Mouse (Mus musculus) small intestine, adult 2 months (tissue): ENCODE data around the gene Ubox5.

ENCODE experiments used
- CTCF ChIP-seq: fragments of 200-500 bp; IDR thresholded peaks from 2 replicates; pipeline ENCODE4 v1.5.1; 2012; ENCODE audit warnings: low read depth, mild to moderate bottlenecking, control low read depth, inconsistent platforms, low read length, moderate library complexity, mixed read lengths; ENCODE audit not compliant: insufficient replicate concordance, insufficient read length; ENCODE audit errors: extremely low read depth
- POLR2A ChIP-seq: fragments of 200-500 bp; IDR thresholded peaks from 2 replicates; pipeline ENCODE4 v1.6.1; 2012; ENCODE audit warnings: low read depth, mild to moderate bottlenecking, control low read depth, inconsistent platforms, low read length, moderate library complexity

- TF ChIP-seq POLR2A: no peak
- no peak for TF ChIP-seq CTCF
These were observed 23.5 kb upstream of the Ubox5 start for GRCm38 (mm10) chr2:130653303-130653702.
